Mouse (Mus musculus) embryonic fibroblast, embryonic 13.5 days (primary cell): ENCODE measurements around the gene Gse1. TPM values are rescaled to one million over a fixed set of nuclear protein-coding genes. Genes with fewer than 3 reads are reported as not detected.

ENCODE experiments used
- H3K27ac ChIP-seq: 2 replicates; pipeline ENCODE4 v1.5.1; 2012; ENCODE audit warnings: low read length, control low read depth, inconsistent platforms; ENCODE audit not compliant: insufficient read depth
- H3K4me1 ChIP-seq: 2 replicates; pipeline ENCODE4 v1.6.1; 2011; ENCODE audit warnings: low read length; ENCODE audit not compliant: control insufficient read depth, insufficient read depth
- H3K4me3 ChIP-seq: 2 replicates; pipeline ENCODE4 v1.5.1; 2011; ENCODE audit warnings: mild to moderate bottlenecking, control low read depth, low read length; ENCODE audit not compliant: insufficient read depth
- CTCF ChIP-seq: IDR thresholded peaks from 2 replicates; pipeline ENCODE4 v1.5.1; 2011; ENCODE audit warnings: mild to moderate bottlenecking, control low read depth, low read length, moderate library complexity, borderline replicate concordance; ENCODE audit not compliant: insufficient read depth
- POLR2A ChIP-seq: IDR thresholded peaks from 2 replicates; pipeline ENCODE4 v1.6.1; 2011; ENCODE audit warnings: low read depth, mild to moderate bottlenecking, control low read depth, low read length, moderate library complexity
- polyA plus RNA-seq: library from polyadenylated mRNA; stranded (reverse); fragments of >200 nt; gene quantifications from 2 replicates; pipeline ENCODE4 v1.2.4, GENCODE M21; 2011; ENCODE audit warnings: low read depth; ENCODE audit not compliant: missing spikeins, insufficient read length

Gene Gse1
- polyA plus RNA-seq, 1 experiment: 13.4 TPM

- peaks cover 13% of the 10 kb centered on the region; the same call in 1 of the 2 replicates for H3K4me1 ChIP-seq
- TF ChIP-seq CTCF (no peak), POLR2A (no peak)
- H3K27ac ChIP-seq: peak overlapping the region; percentile 66
- H3K4me3 ChIP-seq: no peak overlapping the region
Observed at GRCm38 (mm10) chr8:120498349-120498831, 270.1 kb downstream of the Gse1 start.

- TF ChIP-seq POLR2A (no peak), CTCF (no peak)
- Histone ChIP-seq H3K4me1 (peaks cover 16% of the 10 kb centered on the region; the same call in 1 of the 2 replicates), H3K27ac (peak overlapping the region; percentile 66), H3K4me3 (no peak overlapping the region)
Observed at GRCm38 (mm10) chr8:120498926-120499605, 270.8 kb downstream of the Gse1 start.

DNA sequence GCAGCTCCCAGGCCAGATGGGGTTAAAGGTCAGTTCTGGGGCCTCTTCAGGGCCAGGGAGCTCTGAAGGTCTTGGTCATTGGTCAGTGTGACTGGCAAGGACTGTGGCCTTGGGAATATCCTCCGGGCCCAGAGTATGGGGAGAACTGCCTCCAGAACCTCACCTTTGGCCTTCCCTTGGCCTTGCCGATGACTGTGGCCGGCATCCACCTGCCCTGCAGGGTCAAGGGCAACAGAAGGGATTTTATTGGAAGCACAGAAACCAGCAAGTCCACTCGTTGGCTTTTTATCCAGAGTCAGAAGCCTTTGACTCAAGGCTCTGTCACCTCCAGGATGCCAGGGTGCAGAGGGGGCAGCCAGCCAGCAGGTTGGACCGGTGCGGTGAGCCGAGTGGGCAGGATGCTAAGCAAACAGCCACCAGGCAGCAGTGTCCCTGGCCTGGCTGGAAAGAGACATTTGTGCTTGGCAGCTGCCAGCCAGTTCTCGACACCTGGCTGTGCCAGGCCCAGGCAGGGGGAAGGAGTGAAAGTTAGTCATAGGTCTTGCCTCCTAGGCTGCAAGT lies 272.5 kb downstream of the Gse1 start:
- Histone ChIP-seq H3K4me3 (no peak overlapping the region), H3K4me1 (peaks cover 22% of the 10 kb centered on the region; the same call in 1 of the 2 replicates), H3K27ac (no peak overlapping the region)
- TF ChIP-seq CTCF (no peak), POLR2A (no peak)

DNA sequence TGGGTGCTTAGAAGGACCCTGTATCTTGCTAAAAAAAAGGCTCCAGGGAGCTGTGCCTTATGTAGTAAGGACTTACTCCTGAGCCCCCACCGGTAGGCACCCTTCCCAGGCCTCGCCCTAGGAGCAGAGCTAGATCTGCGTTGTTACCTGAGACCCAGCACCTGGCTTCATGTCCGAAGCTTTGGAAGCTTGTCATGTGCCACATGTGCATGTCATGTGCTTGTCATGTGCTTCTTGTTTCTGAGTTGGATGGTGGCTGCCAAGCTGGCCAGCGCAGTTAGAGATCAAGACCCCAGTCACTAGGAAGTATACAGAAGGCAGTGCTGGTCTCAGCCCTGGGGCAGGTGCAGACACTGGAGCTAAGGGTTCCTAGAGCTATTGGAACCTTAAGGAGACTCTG lies 273.2 kb downstream of the Gse1 start:
- H3K27ac ChIP-seq: no peak overlapping the region
- peaks cover 22% of the 10 kb centered on the region; the same call in 1 of the 2 replicates for H3K4me1 ChIP-seq
- no peak overlapping the region for H3K4me3 ChIP-seq
- no peak for TF ChIP-seq CTCF
- no peak for TF ChIP-seq POLR2A

DNA sequence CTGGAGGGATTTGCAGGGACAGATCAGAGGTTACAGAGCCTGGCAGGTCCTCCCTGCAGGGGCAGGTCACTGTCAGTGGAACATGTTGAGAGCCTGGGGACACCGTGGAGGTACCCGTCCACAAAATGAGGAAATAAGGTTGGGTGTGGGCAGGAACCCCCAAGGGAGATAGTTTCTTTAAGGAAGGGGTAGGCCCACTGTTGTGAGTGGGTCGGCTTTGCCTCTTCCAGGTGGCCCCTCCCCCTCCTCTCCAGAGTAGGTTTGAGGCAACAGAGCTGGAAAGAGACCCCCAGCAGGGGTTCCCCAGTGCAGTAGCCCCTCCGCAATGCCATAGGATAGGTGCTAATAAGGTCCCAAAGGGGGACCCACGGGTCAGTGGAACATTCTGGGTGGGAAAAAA lies 274.2 kb downstream of the Gse1 start:
- H3K27ac ChIP-seq: no peak overlapping the region
- H3K4me3 ChIP-seq: no peak overlapping the region
- H3K4me1 ChIP-seq: peaks cover 22% of the 10 kb centered on the region; the same call in 1 of the 2 replicates
- no peak for TF ChIP-seq POLR2A
- TF ChIP-seq CTCF: no peak

GRCm38 (mm10) chr8:120504251-120505081 lies 276.2 kb downstream of the Gse1 start:
- H3K4me1 ChIP-seq: peaks cover 9% of the 10 kb centered on the region; the same call in 1 of the 2 replicates
- H3K4me3 ChIP-seq: no peak overlapping the region
- peak overlapping the region; percentile 14 for H3K27ac ChIP-seq
- no peak for TF ChIP-seq POLR2A
- TF ChIP-seq CTCF: no peak

DNA sequence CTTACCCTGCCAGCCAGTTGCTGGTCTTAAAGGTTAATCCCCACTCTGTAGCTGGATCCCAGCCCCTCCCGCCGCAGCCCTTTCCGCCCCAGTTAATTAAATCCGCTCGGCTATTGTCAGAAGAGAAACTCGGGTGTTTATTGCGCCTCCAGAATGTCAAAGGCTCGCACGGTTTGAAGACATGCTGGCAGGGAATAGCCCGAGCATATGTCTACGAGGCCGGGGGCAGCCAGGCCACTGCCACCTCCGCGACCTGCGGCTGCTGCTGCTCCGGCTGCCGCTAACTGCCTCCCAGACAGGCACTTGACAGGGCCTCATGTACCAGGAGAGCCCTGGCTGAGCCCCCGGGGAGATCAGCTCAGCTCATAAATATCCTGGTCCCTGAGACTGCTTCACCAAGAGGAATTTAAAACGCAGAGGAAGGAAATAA lies 276.8 kb downstream of the Gse1 start:
- TF ChIP-seq CTCF (no peak), POLR2A (no peak)
- no peak overlapping the region for H3K4me3 ChIP-seq
- H3K4me1 ChIP-seq: peaks cover 9% of the 10 kb centered on the region; the same call in 1 of the 2 replicates

GRCm38 (mm10) chr8:120505619-120506310 lies 277.5 kb downstream of the Gse1 start:
- no peak for TF ChIP-seq CTCF
- no peak for TF ChIP-seq POLR2A
- Histone ChIP-seq H3K4me3 (no peak overlapping the region), H3K4me1 (peaks cover 9% of the 10 kb centered on the region; the same call in 1 of the 2 replicates), H3K27ac (no peak overlapping the region)

More for the DNA sequence above, 276.8 kb downstream of the Gse1 start:
- no peak overlapping the region for H3K27ac ChIP-seq

DNA sequence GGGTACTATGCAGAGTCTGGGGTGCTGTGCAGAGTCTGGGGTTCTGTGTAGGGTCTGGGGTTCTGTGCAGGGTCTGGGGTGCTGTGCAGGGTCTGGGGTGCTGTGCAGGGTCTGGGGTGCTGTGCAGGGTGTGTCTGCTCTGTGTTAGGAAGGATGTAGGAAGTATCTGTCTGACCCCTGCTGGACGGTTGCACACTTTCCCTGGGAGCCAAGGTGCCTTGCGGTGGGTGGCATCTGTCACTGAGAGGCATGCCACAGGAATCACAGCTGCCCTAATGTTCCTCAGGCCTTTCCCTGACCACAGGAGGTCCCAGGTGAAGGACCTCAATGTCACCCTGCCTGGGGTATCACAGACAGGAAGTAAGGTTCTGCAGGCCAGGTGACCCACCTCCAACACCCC lies 278.3 kb downstream of the Gse1 start:
- TF ChIP-seq POLR2A (no peak), CTCF (peak; percentile 37; the same call in 1 of the 2 replicates)
- peaks cover 9% of the 10 kb centered on the region; the same call in 1 of the 2 replicates for H3K4me1 ChIP-seq
- H3K27ac ChIP-seq: no peak overlapping the region
- H3K4me3 ChIP-seq: no peak overlapping the region
